Mouse (Mus musculus) cortical plate, adult 2 months (tissue): ENCODE measurements around the gene Mgat4c.

ENCODE experiments used
- CTCF ChIP-seq: fragments of 200-500 bp; IDR thresholded peaks from 2 replicates; pipeline ENCODE4 v1.5.1; 2011; ENCODE audit warnings: mild to moderate bottlenecking, control low read depth, low read length; ENCODE audit not compliant: insufficient read depth; ENCODE audit errors: extremely low read depth
- POLR2A ChIP-seq: fragments of 200-500 bp; IDR thresholded peaks from 2 replicates; pipeline ENCODE4 v1.6.1; 2011; ENCODE audit warnings: mild to moderate bottlenecking, low read length, control low read depth; ENCODE audit not compliant: insufficient read depth; ENCODE audit errors: extremely low read depth

DNA sequence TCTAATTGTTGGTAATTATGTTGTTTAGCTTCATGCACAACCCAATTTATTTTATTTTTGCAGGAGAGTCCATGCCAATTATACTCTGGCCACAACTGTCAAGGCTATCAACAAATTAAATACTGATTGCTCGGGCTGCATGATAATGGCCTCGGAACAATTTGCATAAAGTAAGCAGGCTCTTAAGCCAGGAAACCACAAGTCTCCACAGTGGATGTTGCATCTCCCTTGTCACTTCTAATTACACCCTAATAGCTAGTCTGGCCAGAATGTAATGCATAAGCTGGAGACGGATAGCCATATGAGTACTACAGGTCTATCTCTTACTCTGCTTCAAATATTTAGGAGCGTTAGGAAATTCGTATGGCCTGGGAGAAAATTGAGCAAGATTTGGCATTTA lies 563.3 kb downstream of the Mgat4c start:
- TF ChIP-seq POLR2A (no peak), CTCF (no peak)
